9 mouse cellular contexts compared by ENCODE assay signal in the genomic region with DNA sequence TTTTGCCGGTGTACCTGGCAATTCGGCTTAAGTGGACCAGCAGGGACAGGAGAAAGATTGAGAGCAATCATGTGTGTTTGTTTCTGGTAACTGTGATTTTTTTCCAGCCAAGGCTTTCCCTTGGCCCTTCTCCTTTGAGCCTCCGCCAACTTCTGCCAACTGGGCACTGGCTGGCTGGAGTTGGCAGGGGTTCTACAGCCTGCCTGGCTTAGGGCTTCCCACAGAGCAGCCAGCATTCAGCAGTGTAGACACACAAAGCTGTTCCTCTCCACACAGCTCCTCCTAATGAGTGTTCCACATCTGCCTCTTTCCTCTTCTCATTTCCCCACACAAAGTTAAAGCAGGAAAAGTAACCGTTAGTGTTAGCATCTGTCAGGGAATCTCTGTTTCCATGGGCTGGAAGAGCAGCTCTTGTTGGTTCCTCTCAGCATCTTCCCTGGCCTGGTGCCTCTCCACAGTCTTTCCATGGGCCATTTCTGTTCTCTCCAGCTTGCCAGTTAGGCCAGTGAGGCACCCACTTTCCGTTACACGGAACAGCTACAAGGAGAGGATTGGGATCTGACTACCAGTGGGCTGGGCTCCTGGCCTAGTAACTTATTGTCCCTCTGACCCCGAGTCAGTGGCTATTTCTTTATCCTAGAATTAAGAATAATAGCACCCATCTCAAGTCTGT.
DNase-seq lines count a peak whose midpoint lies in the region; TF ChIP-seq lines count a peak whose summit lies in the region.
"Had no signal": no experiment of that assay in that cellular context is flagged by ENCODE, and none has a peak within 500 bp of the region (broad histone marks: within the 10 kb centered on the region; RNA-seq: fewer than 3 reads in every experiment).

No protein-coding gene starts in this region.

- no peak for TF ChIP-seq EP300 in heart, adult 2 months (IDR thresholded peaks at IDR 0.05; ENCODE audit: insufficient read depth, low read depth, low read length)

- no peaks in the 10 kb centered on the region for H3K4me1 ChIP-seq in heart, adult 2 months (ENCODE audit: control insufficient read depth, insufficient read depth, low read length)
- no peaks in the 10 kb centered on the region; the same call in 1 of the 2 replicates for H3K4me1 ChIP-seq in heart, embryonic 10.5 days
- peaks cover 6% of the 10 kb centered on the region; the same call in 1 of the 2 replicates for H3K4me1 ChIP-seq in cerebellum, adult 2 months (ENCODE audit: control insufficient read depth, insufficient read depth, low read length)
- H3K4me1 ChIP-seq in thymus, adult 2 months (replicated peaks; ENCODE audit: control insufficient read depth, insufficient read depth, low read length): no peaks in the 10 kb centered on the region

- 62% methylated on average over 7 of the region's 7 CpGs for WGBS in heart, adult 2 months
- WGBS in heart, embryonic 10.5 days: 74% methylated on average over 7 of the region's 7 CpGs
- WGBS in cerebellum, adult 2 months: 8% methylated on average over 7 of the region's 7 CpGs
- 95% methylated on average over 7 of the region's 7 CpGs for WGBS in thymus, adult 2 months

- no peaks in the 10 kb centered on the region for H3K9me3 ChIP-seq in heart, embryonic 10.5 days
- H3K9me3 ChIP-seq: midbrain, embryonic 12.5 days had no signal

- peak; percentile 59 to 68 for DNase-seq in heart, adult 2 months
- no peak for DNase-seq in heart, embryonic 10.5 days (ENCODE audit: low spot score)
- DNase-seq in cerebellum, adult 2 months: peak; percentile 96 to 97
- DNase-seq in gastrocnemius, postnatal 36 days: peak; percentile 49 to 56
- DNase-seq in left cerebral cortex, adult 11 months (ENCODE audit: low spot score): peak; percentile 42
- peak; percentile 59 for DNase-seq in right cerebral cortex, postnatal 25 days
- DNase-seq in thymus, adult 2 months: no peak
- DNase-seq in thymus, postnatal 0 days (ENCODE audit: low spot score): no peak

- TF ChIP-seq POLR2A in heart, adult 2 months (IDR thresholded peaks at IDR 0.05; ENCODE audit: insufficient read depth, low read depth, low read length): no peak
- no peak for TF ChIP-seq POLR2A in cerebellum, adult 2 months (IDR thresholded peaks at IDR 0.05; ENCODE audit: borderline replicate concordance, insufficient read depth, low read length)
- no peak for TF ChIP-seq POLR2A in thymus, adult 2 months (IDR thresholded peaks at IDR 0.05; ENCODE audit: control insufficient read depth, extremely low read depth, insufficient read depth, low read length, poor library complexity)

- intact Hi-C loops in heart, adult 2 months (cut with DNase I): loop anchor here (10.0 kb wide), 1 partner anchor 155 kb away; a partner anchor contains a TSS
- intact Hi-C loops in gastrocnemius, postnatal 36 days (cut with DNase I): no loop called here

- H3K27ac ChIP-seq in heart, adult 2 months: no peak overlapping the region
- no peak overlapping the region for H3K27ac ChIP-seq in heart, embryonic 10.5 days
- no peak overlapping the region; the same call in 1 of the 2 replicates for H3K27ac ChIP-seq in cerebellum, adult 2 months (ENCODE audit: insufficient read depth, low read length)
- no peak overlapping the region for H3K27ac ChIP-seq in thymus, adult 2 months (ENCODE audit: control insufficient read depth, insufficient read depth, low read length)
- H3K27ac ChIP-seq: midbrain, embryonic 12.5 days had no signal

- H3K4me3 ChIP-seq in heart, adult 2 months: no peak overlapping the region
- no peak overlapping the region for H3K4me3 ChIP-seq in heart, embryonic 10.5 days
- H3K4me3 ChIP-seq in cerebellum, adult 2 months (replicated peaks; ENCODE audit: insufficient read depth, low read depth, low read length): no peak overlapping the region
- H3K4me3 ChIP-seq in thymus, adult 2 months (ENCODE audit: control insufficient read depth, insufficient read depth, low read length): no peak overlapping the region
- H3K4me3 ChIP-seq: midbrain, embryonic 12.5 days had no signal

- no peaks in the 10 kb centered on the region for H3K79me2 ChIP-seq in heart, adult 2 months (replicated peaks; ENCODE audit: control insufficient read depth, insufficient read depth, low read length)

- TF ChIP-seq CTCF in heart, adult 2 months (IDR thresholded peaks at IDR 0.05): no peak
- no peak for TF ChIP-seq CTCF in cerebellum, adult 2 months (IDR thresholded peaks at IDR 0.05; ENCODE audit: borderline replicate concordance, insufficient read depth, low read depth, low read length)
- no peak for TF ChIP-seq CTCF in thymus, adult 2 months (IDR thresholded peaks at IDR 0.05; ENCODE audit: borderline replicate concordance, control insufficient read depth, extremely low read depth, insufficient read depth, low read length, poor library complexity)

- H3K9ac ChIP-seq in heart, adult 2 months (ENCODE audit: low read depth, low read length): no peak overlapping the region
- H3K9ac ChIP-seq: midbrain, embryonic 12.5 days had no signal

- H3K36me3 ChIP-seq in heart, adult 2 months (ENCODE audit: control insufficient read depth, insufficient read depth, low read length): no peaks in the 10 kb centered on the region
- no peaks in the 10 kb centered on the region for H3K36me3 ChIP-seq in heart, embryonic 10.5 days
- H3K36me3 ChIP-seq in thymus, adult 2 months (ENCODE audit: control insufficient read depth, insufficient read depth, low read length): no peaks in the 10 kb centered on the region
- H3K36me3 ChIP-seq: midbrain, embryonic 12.5 days had no signal

- H3K27me3 ChIP-seq in heart, adult 2 months (ENCODE audit: control insufficient read depth, insufficient read depth, low read length): no peaks in the 10 kb centered on the region
- H3K27me3 ChIP-seq in heart, embryonic 10.5 days (ENCODE audit: insufficient read depth, poor library complexity, severe bottlenecking): no peaks in the 10 kb centered on the region
- no peaks in the 10 kb centered on the region for H3K27me3 ChIP-seq in cerebellum, adult 2 months (ENCODE audit: control insufficient read depth, insufficient read depth, low read length)
- no peaks in the 10 kb centered on the region for H3K27me3 ChIP-seq in thymus, adult 2 months (ENCODE audit: control insufficient read depth, insufficient read depth, low read length)

Comparison
In these comparisons a context has a peak if more than half of its experiments do, and no peak if none do; other contexts are left out.
1. DNase-seq: peak in heart, adult 2 months (2 of 2), cerebellum, adult 2 months (2 of 2), gastrocnemius, postnatal 36 days (2 of 2), left cerebral cortex, adult 11 months (single experiment) and right cerebral cortex, postnatal 25 days (single experiment); none in heart, embryonic 10.5 days (single experiment), thymus, adult 2 months (single experiment) and thymus, postnatal 0 days (single experiment).